Mouse (Mus musculus): ENCODE data around the gene Atf7ip2. TPM values are rescaled to one million over a fixed set of nuclear protein-coding genes. Genes with fewer than 3 reads are reported as not detected.
A peak's percentile ranks its signal among the peaks of the same experiment; 100 is the strongest.
"Not testable (repeated sequence)": the region's sequence is repeated elsewhere in the genome, so short reads cannot be mapped to it uniquely, and the experiment has no call there.

Gene Atf7ip2
- polyA plus RNA-seq, 1 experiment from 2014 or later: 1.6 TPM

DNA sequence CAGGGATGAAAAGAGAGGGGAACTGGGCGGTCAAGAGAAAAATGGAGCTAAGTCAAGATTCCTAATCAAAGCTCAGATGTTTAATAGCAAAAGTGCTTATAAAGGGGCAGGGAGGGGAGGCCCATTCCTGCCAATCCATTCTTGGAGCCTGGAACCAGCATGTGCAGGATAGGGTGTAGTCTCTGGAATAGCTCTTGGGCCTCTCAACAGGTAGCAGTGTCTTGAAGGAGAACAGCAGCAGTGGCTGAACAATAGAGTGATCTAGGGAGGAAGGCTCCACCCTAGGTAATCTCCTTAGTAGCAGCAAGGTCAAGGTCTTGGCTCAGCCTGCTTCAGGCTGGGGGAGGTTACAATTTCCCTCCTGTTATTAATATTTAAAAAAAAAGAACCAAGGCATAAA, 23.9 kb downstream of the Atf7ip2 start:
- H3K9me3 ChIP-seq (ENCODE audit: control insufficient read depth, low read length); ATAC-seq (ENCODE audit: low read depth); H3K27me3 ChIP-seq (ENCODE audit: control insufficient read depth, insufficient read depth, low read depth, low read length); H3K4me3 ChIP-seq (ENCODE audit: low read length); H3K36me3 ChIP-seq (ENCODE audit: control insufficient read depth, insufficient read depth, low read length); H3K27ac ChIP-seq (ENCODE audit: low read length); H3K4me1 ChIP-seq (replicated peaks; ENCODE audit: control insufficient read depth, insufficient read depth, low read length); H3K9ac ChIP-seq (ENCODE audit: low read length); H3K4me2 ChIP-seq (ENCODE audit: low read depth, low read length): not testable (repeated sequence)
- 96% methylated on average over 1 of the region's 1 CpGs for WGBS

DNA sequence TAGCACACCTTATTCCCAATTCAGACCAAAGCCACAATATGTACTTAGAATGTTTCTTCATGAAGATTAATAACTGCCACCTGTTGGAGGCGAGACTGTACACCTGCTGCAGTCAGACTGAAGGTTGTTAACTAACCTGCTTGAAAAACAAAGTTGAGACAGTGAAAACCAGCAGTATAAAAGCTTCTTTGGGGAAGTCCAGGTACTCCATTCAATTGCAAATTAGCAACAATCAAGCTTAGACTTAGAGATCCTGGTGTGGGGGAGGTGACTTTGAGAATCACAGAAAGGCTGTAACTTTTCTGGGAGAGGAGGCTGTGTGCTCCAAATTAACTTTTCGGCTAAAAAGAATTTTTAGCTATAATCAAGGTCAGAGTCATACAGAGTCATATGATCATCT, 24.5 kb downstream of the Atf7ip2 start:
- not testable (repeated sequence) for H3K9ac ChIP-seq (ENCODE audit: low read length); H3K27me3 ChIP-seq (ENCODE audit: control insufficient read depth, insufficient read depth, low read depth, low read length); H3K4me3 ChIP-seq (ENCODE audit: low read length); H3K4me1 ChIP-seq (replicated peaks; ENCODE audit: control insufficient read depth, insufficient read depth, low read length); H3K9me3 ChIP-seq (ENCODE audit: control insufficient read depth, low read length); H3K27ac ChIP-seq (ENCODE audit: low read length); ATAC-seq (ENCODE audit: low read depth); H3K4me2 ChIP-seq (ENCODE audit: low read depth, low read length); H3K36me3 ChIP-seq (ENCODE audit: control insufficient read depth, insufficient read depth, low read length)
- 85% methylated on average over 2 of the region's 2 CpGs for WGBS

DNA sequence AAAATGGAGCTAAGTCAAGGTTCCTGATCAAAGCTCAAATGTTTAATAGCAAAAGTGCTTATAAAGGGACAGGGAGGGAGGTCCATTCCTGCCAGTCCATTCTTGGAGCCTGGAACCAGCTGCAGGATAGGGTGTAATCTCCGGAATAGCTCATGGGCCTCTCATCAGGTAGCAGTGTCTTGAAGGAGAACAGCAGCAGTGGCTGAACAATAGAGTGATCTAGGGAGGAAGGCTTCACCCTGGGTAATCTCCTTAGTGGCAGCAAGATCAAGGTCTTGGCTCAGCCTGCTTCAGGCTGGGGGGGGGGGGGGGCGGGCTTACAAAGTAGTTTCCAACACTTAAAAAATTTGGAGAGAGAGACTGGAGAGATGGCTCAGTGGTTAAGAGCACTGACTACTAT, 34.8 kb downstream of the Atf7ip2 start:
- H3K27ac ChIP-seq (ENCODE audit: low read length): no peak overlapping the region
- 54% methylated on average over 1 of the region's 2 CpGs for WGBS
- no peaks in the 10 kb centered on the region for H3K9me3 ChIP-seq (ENCODE audit: control insufficient read depth, low read length)
- no peaks in the 10 kb centered on the region for H3K36me3 ChIP-seq (ENCODE audit: control insufficient read depth, insufficient read depth, low read length)
- H3K4me2 ChIP-seq (ENCODE audit: low read depth, low read length): no peak overlapping the region
- no peak overlapping the region for H3K4me3 ChIP-seq (ENCODE audit: low read length)
- no peak for ATAC-seq (ENCODE audit: low read depth)
- H3K27me3 ChIP-seq (ENCODE audit: control insufficient read depth, insufficient read depth, low read depth, low read length): no peaks in the 10 kb centered on the region
- H3K9ac ChIP-seq (ENCODE audit: low read length): no peak overlapping the region
- H3K4me1 ChIP-seq (replicated peaks; ENCODE audit: control insufficient read depth, insufficient read depth, low read length): no peaks in the 10 kb centered on the region

DNA sequence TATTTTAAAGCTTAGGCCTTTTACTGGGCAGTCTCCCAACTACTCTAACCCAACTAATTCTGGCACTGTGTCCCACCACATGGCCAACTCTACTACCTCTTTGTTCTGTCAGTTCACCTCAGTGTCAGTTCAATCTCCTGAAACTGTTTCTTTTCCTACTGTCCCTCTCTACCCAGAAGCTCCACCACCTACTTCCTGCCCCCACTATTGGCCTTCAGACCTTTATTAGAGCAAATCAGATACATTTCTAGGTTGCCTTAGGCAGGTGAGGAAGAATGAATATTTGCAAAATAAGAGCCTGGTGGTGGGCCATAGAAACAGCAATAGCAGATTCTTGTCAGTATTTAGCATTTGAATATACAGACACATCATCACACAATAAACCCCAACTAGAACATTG, 44.1 kb downstream of the Atf7ip2 start:
- no peak for ATAC-seq (ENCODE audit: low read depth)
- no peaks in the 10 kb centered on the region for H3K27me3 ChIP-seq (ENCODE audit: control insufficient read depth, insufficient read depth, low read depth, low read length)
- H3K9ac ChIP-seq (ENCODE audit: low read length): no peak overlapping the region
- H3K9me3 ChIP-seq (ENCODE audit: control insufficient read depth, low read length): no peaks in the 10 kb centered on the region
- H3K4me3 ChIP-seq (ENCODE audit: low read length): no peak overlapping the region
- no peaks in the 10 kb centered on the region for H3K36me3 ChIP-seq (ENCODE audit: control insufficient read depth, insufficient read depth, low read length)
- H3K4me2 ChIP-seq (ENCODE audit: low read depth, low read length): no peak overlapping the region
- H3K27ac ChIP-seq (ENCODE audit: low read length): no peak overlapping the region
- no peaks in the 10 kb centered on the region for H3K4me1 ChIP-seq (replicated peaks; ENCODE audit: control insufficient read depth, insufficient read depth, low read length)

DNA sequence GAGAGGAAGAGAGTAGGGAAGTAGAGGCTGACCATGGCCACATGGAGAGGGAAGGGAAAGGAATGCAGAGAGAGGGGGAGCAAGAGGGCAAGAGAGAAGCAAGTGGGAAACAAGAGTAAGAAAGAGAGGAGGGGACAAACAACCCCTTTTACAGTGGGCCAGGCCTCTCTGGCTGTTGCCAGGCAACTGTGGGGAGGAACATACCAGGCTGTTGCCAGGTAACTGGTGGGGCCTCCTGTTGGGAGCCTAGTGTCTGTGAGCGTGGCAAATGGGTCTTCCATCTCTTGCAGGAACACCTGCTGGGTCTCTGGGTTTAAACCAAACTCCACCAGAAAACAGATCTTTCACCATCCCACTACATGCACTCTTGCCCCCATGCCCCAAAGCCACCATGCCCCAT, 61.5 kb downstream of the Atf7ip2 start:
- Histone ChIP-seq H3K27ac (ENCODE audit: low read length) (no peak overlapping the region), H3K4me2 (ENCODE audit: low read depth, low read length) (no peak overlapping the region), H3K4me1 (replicated peaks; ENCODE audit: control insufficient read depth, insufficient read depth, low read length) (no peaks in the 10 kb centered on the region), H3K36me3 (ENCODE audit: control insufficient read depth, insufficient read depth, low read length) (no peaks in the 10 kb centered on the region), H3K27me3 (ENCODE audit: control insufficient read depth, insufficient read depth, low read depth, low read length) (no peaks in the 10 kb centered on the region), H3K9ac (ENCODE audit: low read length) (no peak overlapping the region), H3K4me3 (ENCODE audit: low read length) (no peak overlapping the region), H3K9me3 (ENCODE audit: control insufficient read depth, low read length) (no peaks in the 10 kb centered on the region)
- 67% methylated on average over 1 of the region's 1 CpGs for WGBS
- no peak for ATAC-seq (ENCODE audit: low read depth)

DNA sequence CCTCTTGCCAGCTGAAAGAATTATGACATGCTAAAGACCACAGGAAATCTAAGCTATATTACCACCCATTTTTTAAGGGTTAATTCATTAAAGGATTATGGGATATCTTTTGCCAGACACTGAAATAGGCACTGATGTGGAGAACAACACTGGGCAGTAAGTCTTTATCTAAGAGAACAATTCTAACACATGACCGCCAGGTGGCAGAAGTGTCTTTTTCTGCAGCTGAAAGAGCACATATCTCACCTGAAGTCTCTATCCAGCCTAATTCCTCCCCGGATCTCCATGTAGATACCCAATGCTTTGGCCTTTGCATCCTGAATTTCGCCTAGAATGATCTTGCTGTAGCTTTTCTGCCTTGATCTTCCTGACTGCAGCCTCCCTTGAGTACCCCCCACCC, 79.7 kb downstream of the Atf7ip2 start:
- H3K9ac ChIP-seq (ENCODE audit: low read length): no peak overlapping the region
- no peaks in the 10 kb centered on the region for H3K36me3 ChIP-seq (ENCODE audit: control insufficient read depth, insufficient read depth, low read length)
- WGBS: 14% methylated on average over 3 of the region's 3 CpGs
- H3K4me3 ChIP-seq (ENCODE audit: low read length): no peak overlapping the region
- no peak for ATAC-seq (ENCODE audit: low read depth)
- no peaks in the 10 kb centered on the region for H3K9me3 ChIP-seq (ENCODE audit: control insufficient read depth, low read length)
- H3K4me2 ChIP-seq (ENCODE audit: low read depth, low read length): no peak overlapping the region
- no peaks in the 10 kb centered on the region for H3K27me3 ChIP-seq (ENCODE audit: control insufficient read depth, insufficient read depth, low read depth, low read length)
- no peak overlapping the region for H3K27ac ChIP-seq (ENCODE audit: low read length)
- H3K4me1 ChIP-seq (replicated peaks; ENCODE audit: control insufficient read depth, insufficient read depth, low read length): no peaks in the 10 kb centered on the region

DNA sequence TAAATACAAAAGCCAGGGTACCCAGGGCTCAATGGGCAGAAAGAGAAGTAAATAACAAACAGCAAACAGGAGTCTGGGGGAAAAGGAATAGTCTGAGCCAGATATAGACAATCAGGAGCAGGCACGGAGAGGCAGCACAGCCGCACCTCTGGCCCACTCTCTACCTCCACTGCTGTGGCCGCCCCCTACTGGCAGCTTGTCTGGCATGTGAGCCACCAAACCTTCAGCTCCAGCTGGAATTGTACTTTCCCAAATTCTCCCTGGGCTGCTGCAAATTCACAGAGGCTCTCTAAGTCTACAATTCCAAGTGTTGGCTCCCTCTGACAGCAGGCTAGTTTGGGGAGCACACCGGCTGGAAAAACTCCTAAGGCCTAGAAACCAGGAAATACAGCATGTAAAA, 82.0 kb downstream of the Atf7ip2 start:
- Histone ChIP-seq H3K36me3 (ENCODE audit: control insufficient read depth, insufficient read depth, low read length) (no peaks in the 10 kb centered on the region), H3K9me3 (ENCODE audit: control insufficient read depth, low read length) (no peaks in the 10 kb centered on the region), H3K27me3 (ENCODE audit: control insufficient read depth, insufficient read depth, low read depth, low read length) (no peaks in the 10 kb centered on the region), H3K4me3 (ENCODE audit: low read length) (no peak overlapping the region), H3K27ac (ENCODE audit: low read length) (no peak overlapping the region), H3K4me1 (replicated peaks; ENCODE audit: control insufficient read depth, insufficient read depth, low read length) (no peaks in the 10 kb centered on the region), H3K9ac (ENCODE audit: low read length) (no peak overlapping the region), H3K4me2 (ENCODE audit: low read depth, low read length) (no peak overlapping the region)
- WGBS: 55% methylated on average over 4 of the region's 4 CpGs
- ATAC-seq (ENCODE audit: low read depth): no peak

DNA sequence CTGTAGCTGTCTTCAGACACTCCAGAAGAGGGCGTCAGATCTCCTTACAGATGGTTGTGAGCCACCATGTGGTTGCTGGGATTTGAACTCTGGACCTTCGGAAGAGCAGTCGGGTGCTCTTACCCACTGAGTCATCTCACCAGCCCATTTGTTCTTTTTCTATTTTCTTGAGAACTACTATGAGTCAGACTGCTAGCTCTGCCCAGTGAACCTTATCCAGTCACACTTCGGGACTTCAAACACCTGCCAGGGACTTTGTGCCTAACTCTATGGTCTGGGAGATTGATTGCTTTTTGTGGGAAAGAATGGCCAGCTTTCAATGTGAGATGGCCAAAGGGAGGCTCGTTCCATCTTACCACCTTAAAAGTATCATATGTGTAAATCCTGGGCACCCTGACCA, 84.3 kb downstream of the Atf7ip2 start:
- not testable (repeated sequence) for H3K4me1 ChIP-seq (replicated peaks; ENCODE audit: control insufficient read depth, insufficient read depth, low read length); H3K9ac ChIP-seq (ENCODE audit: low read length); H3K27me3 ChIP-seq (ENCODE audit: control insufficient read depth, insufficient read depth, low read depth, low read length); H3K36me3 ChIP-seq (ENCODE audit: control insufficient read depth, insufficient read depth, low read length); H3K4me2 ChIP-seq (ENCODE audit: low read depth, low read length); ATAC-seq (ENCODE audit: low read depth); H3K9me3 ChIP-seq (ENCODE audit: control insufficient read depth, low read length); H3K4me3 ChIP-seq (ENCODE audit: low read length); H3K27ac ChIP-seq (ENCODE audit: low read length)
- 73% methylated on average over 5 of the region's 5 CpGs for whole genome bisulfite sequencing

DNA sequence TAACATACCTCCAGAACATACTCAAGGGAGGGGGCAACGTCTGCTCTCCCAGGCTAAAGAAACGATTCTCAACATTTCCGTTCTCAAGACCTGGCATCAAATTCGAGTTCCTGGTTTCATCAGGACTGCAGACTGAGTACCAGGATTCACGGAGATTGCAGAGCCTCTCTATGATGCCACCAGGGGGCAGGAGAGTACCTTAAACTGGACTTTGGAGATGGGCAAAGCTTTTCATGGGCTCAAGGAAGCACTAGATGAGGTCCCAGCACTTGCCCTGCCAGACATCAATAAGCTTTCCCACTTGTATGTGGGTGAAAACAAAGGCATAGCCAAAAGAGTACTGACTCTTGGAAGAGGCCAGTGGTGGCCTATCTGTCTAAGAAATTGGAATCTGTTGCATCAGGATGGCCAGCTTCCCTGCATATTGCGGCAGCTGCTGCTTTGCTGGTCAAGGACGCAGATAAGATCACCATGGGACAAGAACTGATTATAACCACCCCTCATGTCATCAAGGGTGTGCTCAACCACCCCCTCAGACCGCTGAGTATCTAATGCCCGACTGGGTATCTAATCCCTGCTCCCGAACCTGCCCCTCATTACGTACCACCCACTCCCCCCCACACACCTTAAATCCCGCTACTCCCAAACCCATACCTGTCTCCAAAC, 87.9 kb downstream of the Atf7ip2 start:
- WGBS: 43% methylated on average over 12 of the region's 12 CpGs
- H3K4me2 ChIP-seq (ENCODE audit: low read depth, low read length): no peak overlapping the region
- H3K36me3 ChIP-seq (ENCODE audit: control insufficient read depth, insufficient read depth, low read length): peaks cover 12% of the 10 kb centered on the region
- H3K4me1 ChIP-seq (replicated peaks; ENCODE audit: control insufficient read depth, insufficient read depth, low read length): no peaks in the 10 kb centered on the region; the same call in 1 of the 2 replicates
- H3K9ac ChIP-seq (ENCODE audit: low read length): no peak overlapping the region
- no peaks in the 10 kb centered on the region for H3K9me3 ChIP-seq (ENCODE audit: control insufficient read depth, low read length)
- no peak overlapping the region for H3K4me3 ChIP-seq (ENCODE audit: low read length)
- H3K27me3 ChIP-seq (ENCODE audit: control insufficient read depth, insufficient read depth, low read depth, low read length): no peaks in the 10 kb centered on the region
- no peak overlapping the region for H3K27ac ChIP-seq (ENCODE audit: low read length)
- ATAC-seq (ENCODE audit: low read depth): peak; percentile 65

DNA sequence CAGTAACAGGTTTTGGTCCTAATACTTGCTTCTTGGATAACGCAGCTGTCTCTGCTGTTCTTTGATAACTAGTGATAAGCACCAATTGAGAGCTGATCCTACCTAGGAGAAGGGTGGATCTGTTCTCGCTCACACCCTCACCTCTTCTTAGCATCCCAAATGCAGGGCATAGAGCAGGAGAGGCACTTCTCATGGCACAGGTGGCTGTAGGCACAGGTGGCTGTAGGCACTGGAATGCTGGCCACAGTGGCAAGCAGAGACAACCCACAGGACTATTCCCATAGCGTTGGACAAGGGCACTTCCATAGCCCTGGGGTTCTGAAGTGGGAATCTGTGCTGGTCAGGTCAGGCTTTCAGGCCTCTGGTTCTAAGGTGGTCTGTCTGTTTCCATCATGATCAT, 89.4 kb downstream of the Atf7ip2 start:
- H3K4me3 ChIP-seq (ENCODE audit: low read length): no peak overlapping the region
- no peak overlapping the region for H3K4me2 ChIP-seq (ENCODE audit: low read depth, low read length)
- H3K4me1 ChIP-seq (replicated peaks; ENCODE audit: control insufficient read depth, insufficient read depth, low read length): peaks cover 4% of the 10 kb centered on the region
- H3K9me3 ChIP-seq (ENCODE audit: control insufficient read depth, low read length): no peaks in the 10 kb centered on the region
- no peaks in the 10 kb centered on the region for H3K27me3 ChIP-seq (ENCODE audit: control insufficient read depth, insufficient read depth, low read depth, low read length)
- H3K9ac ChIP-seq (ENCODE audit: low read length): no peak overlapping the region
- H3K27ac ChIP-seq (ENCODE audit: low read length): no peak overlapping the region
- ATAC-seq (ENCODE audit: low read depth): no peak
- peaks cover 13% of the 10 kb centered on the region for H3K36me3 ChIP-seq (ENCODE audit: control insufficient read depth, insufficient read depth, low read length)
- WGBS: 80% methylated on average over 3 of the region's 3 CpGs
